Mouse (Mus musculus) cerebellum, adult 2 months (tissue): ENCODE results near the gene Fgf10. TPM values are rescaled to one million over a fixed set of nuclear protein-coding genes. Genes with fewer than 3 reads are reported as not detected.
A peak's percentile ranks its signal among the peaks of the same experiment; 100 is the strongest.

Source experiments
- DNase-seq, 2 experiments: peaks; one replicate each; pipeline ENCODE4 v3.0.0; 2021
- H3K27ac ChIP-seq: fragments of 200-500 bp; 2 replicates; pipeline ENCODE4 v1.5.1; 2012; ENCODE audit warnings: low read length, control low read depth, inconsistent platforms; ENCODE audit not compliant: insufficient read depth
- H3K27me3 ChIP-seq: fragments of 200-500 bp; 2 replicates; pipeline ENCODE4 v1.6.1; 2012; ENCODE audit warnings: inconsistent platforms, mild to moderate bottlenecking, low read length, moderate library complexity; ENCODE audit not compliant: control insufficient read depth, insufficient read depth
- H3K4me1 ChIP-seq: fragments of 200-500 bp; 2 replicates; pipeline ENCODE4 v1.6.1; 2011; ENCODE audit warnings: low read length; ENCODE audit not compliant: control insufficient read depth, insufficient read depth
- H3K4me3 ChIP-seq: fragments of 200-500 bp; replicated peaks from 2 replicates; pipeline ENCODE3; 2011; ENCODE audit warnings: mild to moderate bottlenecking, low read depth, low read length, control low read depth; ENCODE audit not compliant: insufficient read depth
- CTCF ChIP-seq: fragments of 200-500 bp; IDR thresholded peaks from 2 replicates; pipeline ENCODE4 v1.5.1; 2011; ENCODE audit warnings: low read depth, mild to moderate bottlenecking, control low read depth, low read length, moderate library complexity, borderline replicate concordance; ENCODE audit not compliant: insufficient read depth
- POLR2A ChIP-seq: fragments of 200-500 bp; IDR thresholded peaks from 2 replicates; pipeline ENCODE4 v1.6.1; 2011; ENCODE audit warnings: low read length, control low read depth, borderline replicate concordance; ENCODE audit not compliant: insufficient read depth
- WGBS: fragments of 180-500 bp; shearing (Covaris S2); methylation state at CpG from one replicate; pipeline ENCODE4 v1.1.7; 2018; 5-methylcytosine and 5-hydroxymethylcytosine counted together
- polyA plus RNA-seq: library from polyadenylated mRNA; depleted of rRNA; stranded (reverse); fragments of >200 nt; gene quantifications from 2 replicates; pipeline ENCODE4 v1.2.3, GENCODE M21; 2012

Fgf10 gene
- polyA plus RNA-seq, 1 experiment = 1.8 TPM

- 95% methylated on average over 7 of the region's 7 CpGs for WGBS
- Histone ChIP-seq H3K4me1 (no peaks in the 10 kb centered on the region), H3K4me3 (no peak overlapping the region), H3K27me3 (no peaks in the 10 kb centered on the region), H3K27ac (no peak overlapping the region)
- TF ChIP-seq CTCF (no peak), POLR2A (no peak)
- DNase-seq = no peak
Observed at GRCm38 (mm10) chr13:118658608-118659326, 10.8 kb upstream of the Fgf10 start.

DNA sequence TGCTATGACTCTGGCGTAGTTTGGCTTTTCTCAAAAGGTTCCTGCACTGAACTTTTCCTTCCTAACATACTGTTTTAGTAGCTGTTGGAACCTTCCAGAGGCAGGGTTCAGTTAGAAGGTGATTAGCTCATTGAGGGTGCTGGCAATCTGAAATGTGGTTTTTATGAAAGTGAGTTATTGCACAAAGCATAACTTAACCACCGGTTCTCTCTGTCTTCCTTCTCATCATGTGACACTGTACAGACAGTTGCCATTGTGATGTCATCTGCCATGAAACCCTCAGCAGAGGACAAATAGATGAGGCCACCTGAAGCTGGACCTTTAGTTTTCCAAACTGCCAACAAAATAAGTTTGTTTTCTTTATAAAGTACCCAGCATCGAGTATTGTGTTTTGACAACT is 7.9 kb upstream of the Fgf10 start:
- Histone ChIP-seq H3K4me3 (no peak overlapping the region), H3K27ac (no peak overlapping the region), H3K4me1 (no peaks in the 10 kb centered on the region), H3K27me3 (no peaks in the 10 kb centered on the region)
- 80% methylated on average over 3 of the region's 3 CpGs for WGBS
- no peak for DNase-seq
- no peak for TF ChIP-seq CTCF
- TF ChIP-seq POLR2A = no peak

DNA sequence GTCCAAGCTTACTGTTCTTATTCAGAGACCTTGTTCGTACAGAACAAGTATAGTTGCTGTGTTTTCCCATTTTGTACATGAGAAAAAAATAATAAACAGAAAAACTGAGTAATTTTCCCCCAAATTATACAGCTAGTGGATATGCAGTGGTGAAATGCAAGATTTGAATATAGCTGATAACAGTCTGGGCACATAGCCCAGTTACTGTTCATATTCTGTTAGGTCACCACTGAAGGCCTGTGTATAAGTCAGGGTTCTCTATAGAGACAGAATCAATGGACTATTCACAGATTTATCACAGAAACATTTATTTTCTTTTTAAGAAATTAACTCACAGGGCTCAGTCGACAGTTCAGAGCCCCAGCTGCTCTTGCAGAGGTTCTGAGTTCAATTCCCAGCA is 4.7 kb upstream of the Fgf10 start:
- 88% methylated on average over 2 of the region's 2 CpGs for WGBS
- H3K4me1 ChIP-seq = no peaks in the 10 kb centered on the region
- no peak overlapping the region for H3K4me3 ChIP-seq
- H3K27ac ChIP-seq = no peak overlapping the region
- no peak for DNase-seq
- TF ChIP-seq CTCF = no peak
- TF ChIP-seq POLR2A = no peak
- H3K27me3 ChIP-seq = no peaks in the 10 kb centered on the region

- H3K4me1 ChIP-seq = no peaks in the 10 kb centered on the region
Observed at GRCm38 (mm10) chr13:118679228-118679627, 9.6 kb downstream of the Fgf10 start.

DNA sequence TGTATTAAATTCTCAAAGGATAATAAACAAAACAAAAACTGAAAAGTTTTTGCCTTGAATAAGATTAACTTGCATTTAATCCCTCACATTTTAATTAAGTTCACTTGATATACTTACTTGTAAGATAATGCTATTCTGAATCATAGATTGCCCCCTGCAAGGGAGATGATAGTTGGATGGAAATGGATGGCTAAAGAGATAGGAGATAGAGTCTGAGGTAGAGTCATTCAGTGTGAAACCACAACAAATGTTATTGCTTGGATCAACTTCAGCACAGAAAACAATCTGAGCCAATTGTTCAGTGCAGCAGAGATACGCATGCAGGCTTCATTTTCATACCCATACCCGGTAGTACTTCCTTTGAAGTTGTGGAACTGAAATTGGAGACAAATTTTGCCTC is 23.5 kb downstream of the Fgf10 start:
- WGBS = 64% methylated on average over 2 of the region's 2 CpGs
- H3K27me3 ChIP-seq = no peaks in the 10 kb centered on the region
- H3K4me1 ChIP-seq = no peaks in the 10 kb centered on the region
- TF ChIP-seq CTCF (no peak), POLR2A (no peak)
- DNase-seq = no peak
- no peak overlapping the region for H3K4me3 ChIP-seq
- H3K27ac ChIP-seq = no peak overlapping the region

More at GRCm38 (mm10) chr13:118679228-118679627, 9.6 kb downstream of the Fgf10 start:
- 87% methylated on average over 3 of the region's 3 CpGs for whole genome bisulfite sequencing
- H3K27me3 ChIP-seq = no peaks in the 10 kb centered on the region
- TF ChIP-seq CTCF (no peak), POLR2A (no peak)
- no peak for DNase-seq
- no peak overlapping the region for H3K27ac ChIP-seq
- H3K4me3 ChIP-seq = no peak overlapping the region

DNA sequence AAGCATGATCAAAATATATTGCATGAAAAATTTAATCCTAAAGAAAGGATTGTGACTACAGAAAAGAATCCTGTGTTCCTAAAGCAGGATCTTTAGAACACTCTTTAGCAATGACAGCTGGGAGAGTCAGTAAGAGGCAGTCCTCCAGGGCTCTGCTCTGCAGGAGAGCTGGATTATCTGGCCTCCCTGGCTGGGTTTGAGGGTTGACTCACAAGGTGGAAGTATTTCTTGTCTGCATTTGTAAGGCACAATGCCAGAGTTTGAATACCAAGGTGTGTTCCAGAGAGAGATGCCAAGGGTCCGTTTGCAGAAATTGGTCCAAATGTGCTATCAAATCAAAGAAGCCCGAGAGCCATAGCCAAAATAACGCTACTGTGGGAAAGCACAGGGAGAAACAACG is 25.5 kb downstream of the Fgf10 start:
- TF ChIP-seq CTCF (no peak), POLR2A (no peak)
- Histone ChIP-seq H3K4me1 (no peaks in the 10 kb centered on the region), H3K4me3 (no peak overlapping the region), H3K27ac (no peak overlapping the region), H3K27me3 (no peaks in the 10 kb centered on the region)
- WGBS = under 1% methylated on average over 4 of the region's 4 CpGs
- DNase-seq = peak in 1 of 2 experiments; percentile 19

GRCm38 (mm10) chr13:118703727-118704126 is 34.1 kb downstream of the Fgf10 start:
- Histone ChIP-seq H3K27me3 (no peaks in the 10 kb centered on the region), H3K27ac (no peak overlapping the region), H3K4me1 (no peaks in the 10 kb centered on the region), H3K4me3 (no peak overlapping the region)
- no peak for TF ChIP-seq POLR2A
- TF ChIP-seq CTCF = no peak
- no peak for DNase-seq

- H3K4me1 ChIP-seq = no peaks in the 10 kb centered on the region
- H3K4me3 ChIP-seq = no peak overlapping the region
- 79% methylated on average over 3 of the region's 3 CpGs for WGBS
- H3K27me3 ChIP-seq = no peaks in the 10 kb centered on the region
- TF ChIP-seq CTCF (no peak), POLR2A (no peak)
- no peak for DNase-seq
- no peak overlapping the region for H3K27ac ChIP-seq
Observed at GRCm38 (mm10) chr13:118705716-118706115, 36.1 kb downstream of the Fgf10 start.
